In genomic region chr2:169260636-169261035, GRCm38 (mm10) we compare ENCODE assay signal across 20 mouse cellular contexts.
A peak's percentile ranks its signal among the peaks of the same experiment; 100 is the strongest.
DNase-seq lines count a peak whose midpoint lies in the region; ATAC-seq lines count a peak whose summit lies in the region.
"Had no signal": no experiment of that assay in that cellular context is flagged by ENCODE, and none has a peak within 500 bp of the region (broad histone marks: within the 10 kb centered on the region; RNA-seq: fewer than 3 reads in every experiment).

No protein-coding gene starts in this region.

- DNase-seq in left cerebral cortex, adult 18-20 months (ENCODE audit: low spot score in 2 of 2): peak; percentile 48 to 53
- no peak for DNase-seq in left cerebral cortex, postnatal 10 days (ENCODE audit: extremely low spot score in 1 of 2, low spot score in 2 of 2)
- peak; percentile 35 to 64 for DNase-seq in frontal cortex, postnatal 36 days (ENCODE audit: low spot score in 2 of 2)
- peak; percentile 30 to 39 for DNase-seq in left cerebral cortex, postnatal 36 days (ENCODE audit: low spot score in 2 of 2)
- DNase-seq in spleen, postnatal 36 days (ENCODE audit: low spot score in 2 of 2): no peak
- no peak for DNase-seq in gastrocnemius, adult 8-10 months (ENCODE audit: low spot score in 2 of 2)
- no peak for DNase-seq in cerebellum, postnatal 25 days
- DNase-seq: adrenal gland, postnatal 14 days; cerebellum, adult 11-12 months; cerebellum, postnatal 10 days; gastrocnemius, postnatal 14 days; kidney, adult 18-20 months; kidney, postnatal 25 days; liver, embryonic 13.5 days; lung, adult 18-20 months had no signal

- intact Hi-C loops in left cerebral cortex, postnatal 10 days (cut with DNase I): no loop called here
- intact Hi-C loops in left cerebral cortex, postnatal 36 days (cut with DNase I): no loop called here

- ATAC-seq in frontal cortex, adult (ENCODE audit: low TSS enrichment): peak; percentile 87
- ATAC-seq: CD4-positive, CD25-positive, alpha-beta regulatory T cell, adult 4 months; hindbrain, embryonic 16.5 days; lung, postnatal 0 days; midbrain, embryonic 16.5 days had no signal

Comparison
In these comparisons a context has a peak if more than half of its experiments do, and no peak if none do; other contexts are left out.
1. DNase-seq: peak in left cerebral cortex, adult 18-20 months (2 of 2), frontal cortex, postnatal 36 days (2 of 2) and left cerebral cortex, postnatal 36 days (2 of 2); none in left cerebral cortex, postnatal 10 days (0 of 2), spleen, postnatal 36 days (0 of 2), gastrocnemius, adult 8-10 months (0 of 2) and cerebellum, postnatal 25 days (0 of 2).